Mouse (Mus musculus) gastrocnemius, adult 2 months (tissue): Measurements from ENCODE around the gene Rasip1. TPM values are rescaled to one million over a fixed set of nuclear protein-coding genes. Genes with fewer than 3 reads are reported as not detected.

Experiments used
- DNase-seq: peaks from one replicate; pipeline ENCODE4 v3.0.0; 2022
- H3K27ac ChIP-seq: fragments of 200-600 bp; 2 replicates; pipeline ENCODE4 v1.8.1; 2022; ENCODE audit warnings: mild to moderate bottlenecking
- H3K4me3 ChIP-seq: fragments of 200-600 bp; 2 replicates; pipeline ENCODE4 v1.8.1; 2022; ENCODE audit warnings: mild to moderate bottlenecking, moderate library complexity
- CTCF ChIP-seq: fragments of 200-600 bp; IDR thresholded peaks from 2 replicates; pipeline ENCODE4 v1.8.1; 2022; ENCODE audit warnings: antibody characterized with exemption, mild to moderate bottlenecking, moderate library complexity
- intact Hi-C: fragments of 180-260 bp; cut with DNase I; formaldehyde crosslinking; loops from one replicate; pipeline ENCODE4 v1.15.1; 2025
- long read RNA-seq, 2 experiments: library from polyadenylated mRNA; stranded (forward); transcript quantifications; one replicate each; pipeline ENCODE4 v2.0.0; 2021
- total RNA-seq, 2 experiments: library from RNA; stranded (reverse); gene quantifications; 2 replicates each; pipeline ENCODE4 v1.2.3; 2021

Gene Rasip1
- total RNA-seq: 1 to 10 TPM; 5.7 to 8.0 TPM
- long read RNA-seq, experiment 1, transcript Rasip1-201 (12 exons, 3,202 nt): major isoform, 21 of 28 reads
- long read RNA-seq, experiment 1, partial matches to known transcripts: 4 of 28 reads
- long read RNA-seq, experiment 1, other reads (novel, unspliced or antisense): 3 of 28 reads
- long read RNA-seq, experiment 2, transcript Rasip1-201 (12 exons, 3,202 nt): major isoform, 20 of 23 reads
- long read RNA-seq, experiment 2, partial matches to known transcripts: 2 of 23 reads
- long read RNA-seq, experiment 2, other reads (novel, unspliced or antisense): 1 of 23 reads

- DNase-seq: peak; percentile 56
- Histone ChIP-seq H3K27ac (peak within 1 kb of the TSS; percentile 86), H3K4me3 (peak within 1 kb of the TSS; percentile 88)
- no peak for TF ChIP-seq CTCF
- intact Hi-C loops: no loop called here
These were observed at the start of gene Rasip1 for GRCm38 (mm10) chr7:45627261-45627660. Gene Rasip1 (plus strand): TSS chr7:45627488.

DNA sequence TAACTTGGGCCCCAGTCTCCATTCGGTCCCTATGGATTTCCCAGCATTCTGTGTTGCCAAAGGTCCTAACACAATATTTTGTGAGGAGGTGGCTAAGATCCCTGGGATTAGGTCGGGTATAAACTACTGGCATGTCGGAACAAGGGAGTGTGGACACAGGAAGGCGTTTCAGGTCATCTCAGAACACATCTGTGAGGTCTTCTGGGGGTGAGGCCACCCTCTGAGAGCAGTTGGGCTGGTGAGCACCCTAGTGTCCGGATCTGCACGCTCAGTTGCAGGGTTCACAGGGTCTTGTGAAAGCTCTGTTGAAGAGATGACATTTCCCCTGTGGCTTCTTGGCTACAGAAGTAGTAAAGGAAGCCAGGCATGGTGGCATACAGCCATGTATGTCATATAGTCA is 41.4 kb upstream of the Rasip1 start:
- DNase-seq: no peak
- TF ChIP-seq CTCF: no peak
- H3K27ac ChIP-seq: no peak overlapping the region
- intact Hi-C loops: no loop called here
- no peak overlapping the region for H3K4me3 ChIP-seq

- no peak overlapping the region for H3K27ac ChIP-seq
- no peak overlapping the region for H3K4me3 ChIP-seq
- DNase-seq: no peak
- no peak for TF ChIP-seq CTCF
- intact Hi-C loops: loop anchor here (2.0 kb wide), 1 partner anchor 19 kb away; no protein-coding TSS in a partner anchor
These were observed 39.4 kb upstream of the Rasip1 start for GRCm38 (mm10) chr7:45587631-45588592.

- peak; percentile 90 for TF ChIP-seq CTCF
- peak; percentile 96 for DNase-seq
- intact Hi-C loops: loop anchor here (2.0 kb wide), 1 partner anchor 20 kb away; no protein-coding TSS in a partner anchor
- H3K4me3 ChIP-seq: peak overlapping the region; percentile 64
- peak overlapping the region; percentile 76 for H3K27ac ChIP-seq
These were observed 38.1 kb upstream of the Rasip1 start for GRCm38 (mm10) chr7:45589173-45589572.

GRCm38 (mm10) chr7:45589898-45590297 is 37.4 kb upstream of the Rasip1 start:
- peak overlapping the region; percentile 76 for H3K27ac ChIP-seq
- no peak for DNase-seq
- no peak for TF ChIP-seq CTCF
- intact Hi-C loops: loop anchor here (2.0 kb wide), 2 partner anchors 21 to 33 kb away; no protein-coding TSS in a partner anchor
- H3K4me3 ChIP-seq: no peak overlapping the region

DNA sequence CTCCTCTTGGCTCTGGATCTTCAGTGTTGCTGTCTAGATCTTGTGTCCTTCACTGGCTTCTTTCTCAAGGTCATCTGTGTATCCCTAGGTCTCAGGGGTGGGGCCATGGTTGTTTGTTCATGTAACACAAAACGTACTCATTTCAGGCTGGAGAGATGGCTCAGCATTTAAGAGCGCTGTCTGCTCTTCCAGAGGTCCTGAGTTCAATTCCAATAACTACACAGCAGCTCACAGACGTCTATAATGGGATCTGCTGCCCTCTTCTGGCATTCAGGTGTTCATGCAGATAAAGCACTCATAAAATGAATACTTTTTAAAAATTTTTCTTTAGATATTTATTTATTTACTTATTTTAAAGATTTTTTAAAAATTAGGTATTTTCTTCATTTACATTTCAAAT is 36.4 kb upstream of the Rasip1 start:
- DNase-seq: no peak
- Histone ChIP-seq H3K27ac (peak overlapping the region; percentile 76), H3K4me3 (no peak overlapping the region)
- TF ChIP-seq CTCF: peak; percentile 54
- intact Hi-C loops: loop anchor here (2.0 kb wide), 1 partner anchor 34 kb away; no protein-coding TSS in a partner anchor

GRCm38 (mm10) chr7:45591880-45592279 is 35.4 kb upstream of the Rasip1 start:
- no peak for TF ChIP-seq CTCF
- intact Hi-C loops: loop anchor here (2.0 kb wide), 2 partner anchors 35 to 117 kb away; no protein-coding TSS in a partner anchor
- H3K4me3 ChIP-seq: no peak overlapping the region
- peak overlapping the region; percentile 77 for H3K27ac ChIP-seq
- DNase-seq: no peak

- TF ChIP-seq CTCF: no peak; the same call in 1 of the 2 replicates
- intact Hi-C loops: loop anchor here (2.0 kb wide), 1 partner anchor 118 kb away; no protein-coding TSS in a partner anchor
- Histone ChIP-seq H3K4me3 (peak overlapping the region; percentile 31), H3K27ac (peak overlapping the region; percentile 77)
- peak; percentile 85 for DNase-seq
These were observed 34.0 kb upstream of the Rasip1 start for GRCm38 (mm10) chr7:45593118-45593815.

GRCm38 (mm10) chr7:45595176-45595575 is 32.1 kb upstream of the Rasip1 start:
- no peak overlapping the region for H3K27ac ChIP-seq
- no peak for DNase-seq
- intact Hi-C loops: loop anchor here (5.0 kb wide), 1 partner anchor 37 kb away; no protein-coding TSS in a partner anchor
- H3K4me3 ChIP-seq: no peak overlapping the region
- no peak for TF ChIP-seq CTCF

DNA sequence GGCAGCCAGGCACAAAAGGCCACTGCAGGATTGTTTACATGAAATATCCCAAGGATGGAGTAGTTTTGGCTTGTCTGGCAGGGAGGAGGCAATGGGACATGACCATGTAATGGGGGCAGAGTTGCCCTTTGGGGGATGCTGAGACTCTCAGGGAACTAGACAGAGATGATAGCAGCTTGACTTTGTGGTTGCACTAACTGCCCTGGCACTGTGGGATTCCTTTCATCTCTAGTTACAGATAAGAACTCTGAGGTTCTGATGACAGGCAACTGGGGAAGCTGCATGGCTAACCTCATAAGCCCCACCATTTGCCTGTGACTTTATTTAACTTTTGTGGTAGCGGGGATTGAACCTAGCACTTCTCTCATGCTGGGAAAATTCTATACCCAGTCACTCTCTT is 31.2 kb upstream of the Rasip1 start:
- Histone ChIP-seq H3K4me3 (no peak overlapping the region), H3K27ac (no peak overlapping the region)
- intact Hi-C loops: loop anchor here (2.0 to 5.0 kb wide), 3 partner anchors 15 to 91 kb away; no protein-coding TSS in a partner anchor
- no peak for TF ChIP-seq CTCF
- DNase-seq: no peak

DNA sequence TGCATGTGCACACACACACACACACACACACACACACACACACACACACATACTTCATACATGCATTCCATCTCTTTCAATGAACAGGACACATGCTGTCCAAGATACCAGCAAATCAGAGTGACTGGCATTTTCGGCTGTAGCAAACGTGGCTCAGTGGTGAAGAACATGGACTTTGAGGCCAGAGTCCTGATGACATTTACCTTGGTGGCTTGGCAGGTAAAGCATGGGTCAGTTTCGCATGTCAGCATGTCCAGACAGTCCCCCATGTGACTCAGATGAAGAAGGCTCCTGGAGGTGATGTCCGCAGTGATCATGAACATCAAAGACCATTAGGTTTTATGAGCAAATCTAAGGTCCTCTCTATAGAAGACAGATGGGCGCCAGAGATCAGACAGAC is 30.3 kb upstream of the Rasip1 start:
- no peak for DNase-seq
- no peak overlapping the region for H3K27ac ChIP-seq
- H3K4me3 ChIP-seq: no peak overlapping the region
- intact Hi-C loops: loop anchor here (2.0 to 5.0 kb wide), 3 partner anchors 14 to 90 kb away; no protein-coding TSS in a partner anchor
- TF ChIP-seq CTCF: no peak

DNA sequence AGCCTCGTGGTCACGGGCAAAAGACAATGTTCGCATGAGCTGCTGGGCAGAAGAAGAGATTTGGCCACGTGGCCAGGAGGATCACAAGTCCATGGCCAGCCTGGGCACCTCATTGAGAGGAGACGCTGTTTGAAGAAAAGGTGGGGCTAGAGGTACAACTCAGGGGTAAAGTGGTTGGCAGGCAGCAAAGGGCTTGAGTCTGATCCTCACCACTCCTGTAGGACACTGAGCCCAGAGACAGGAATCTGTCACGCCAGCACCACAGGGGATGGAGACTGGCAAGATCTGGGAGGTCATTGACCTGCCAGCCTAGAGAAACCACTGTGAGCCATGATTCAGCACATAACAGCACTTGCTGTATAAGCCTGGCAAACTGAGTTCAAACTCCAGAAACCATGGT is 29.8 kb upstream of the Rasip1 start:
- no peak for TF ChIP-seq CTCF
- no peak overlapping the region for H3K4me3 ChIP-seq
- H3K27ac ChIP-seq: no peak overlapping the region
- no peak for DNase-seq
- intact Hi-C loops: loop anchor here (2.0 to 5.0 kb wide), 3 partner anchors 13 to 89 kb away; no protein-coding TSS in a partner anchor
